Mouse (Mus musculus) brain, adult 2 months (tissue): ENCODE results near the gene Neurod4.
"Not testable (repeated sequence)": the region's sequence is repeated elsewhere in the genome, so short reads cannot be mapped to it uniquely, and the experiment has no call there.

ENCODE experiments used
- DNase-seq: peaks from one replicate; pipeline ENCODE4 v3.0.0; 2011; ENCODE audit warnings: low read depth, low spot score

Gene Neurod4

GRCm38 (mm10) chr10:130280066-130280465 is at the start of gene Neurod4:
TSS of gene Neurod4 (minus strand) at chr10:130280240.
- no peak for DNase-seq

- no peak for DNase-seq
Measured at GRCm38 (mm10) chr10:130324243-130324642, 44.2 kb upstream of the Neurod4 start.

- DNase-seq, result no peak
Measured at GRCm38 (mm10) chr10:130322637-130323036, 42.6 kb upstream of the Neurod4 start, which contains the start of gene Tespa1. TSS of gene Tespa1 (plus strand) at chr10:130322870.

GRCm38 (mm10) chr10:130322062-130322461 is 42.0 kb upstream of the Neurod4 start:
- no peak for DNase-seq

- DNase-seq, result no peak
Measured at GRCm38 (mm10) chr10:130320715-130321114, 40.7 kb upstream of the Neurod4 start.

GRCm38 (mm10) chr10:130318720-130319119 is 38.7 kb upstream of the Neurod4 start:
- no peak for DNase-seq

- DNase-seq, result no peak
Measured at GRCm38 (mm10) chr10:130315846-130316245, 35.8 kb upstream of the Neurod4 start.

- DNase-seq, result peak; percentile 18
Measured at GRCm38 (mm10) chr10:130314110-130314829, 34.2 kb upstream of the Neurod4 start.

GRCm38 (mm10) chr10:130313531-130313930 is 33.5 kb upstream of the Neurod4 start:
- peak; percentile 28 for DNase-seq

- DNase-seq, result no peak
Measured at GRCm38 (mm10) chr10:130311534-130312227, 31.6 kb upstream of the Neurod4 start.

GRCm38 (mm10) chr10:130304138-130304537 is 24.1 kb upstream of the Neurod4 start:
- DNase-seq, result not testable (repeated sequence)

GRCm38 (mm10) chr10:130298748-130299147 is 18.7 kb upstream of the Neurod4 start:
- peak; percentile 12 for DNase-seq

GRCm38 (mm10) chr10:130293741-130294408 is 13.8 kb upstream of the Neurod4 start:
- DNase-seq, result no peak

- DNase-seq, result no peak
Measured at GRCm38 (mm10) chr10:130288007-130288406, 8.0 kb upstream of the Neurod4 start.

- DNase-seq, result peak; percentile 84
Measured at GRCm38 (mm10) chr10:130287201-130287600, 7.2 kb upstream of the Neurod4 start.

GRCm38 (mm10) chr10:130281982-130282449 is 2.0 kb upstream of the Neurod4 start:
- no peak for DNase-seq

- no peak for DNase-seq
Measured at GRCm38 (mm10) chr10:130276496-130276895, 3.5 kb downstream of the Neurod4 start.

- DNase-seq, result no peak
Measured at GRCm38 (mm10) chr10:130275759-130276158, 4.3 kb downstream of the Neurod4 start.

GRCm38 (mm10) chr10:130263203-130263602 is 16.8 kb downstream of the Neurod4 start:
- DNase-seq, result peak; percentile 80

- peak; percentile 61 for DNase-seq
Measured at GRCm38 (mm10) chr10:130259483-130259882, 20.6 kb downstream of the Neurod4 start.

- DNase-seq, result peak; percentile 63
Measured at GRCm38 (mm10) chr10:130244271-130244670, 35.8 kb downstream of the Neurod4 start.
